Mouse (Mus musculus) thymus, adult 18-20 months (tissue): ENCODE results near the gene Hmgb3.

Source experiments
- DNase-seq, 2 experiments: peaks; one replicate each; pipeline ENCODE4 v3.0.0; 2022; ENCODE audit warnings: mixed read lengths in 2 of 2

The Hmgb3 gene

GRCm38 (mm10) chrX:71601052-71601611 is 45.4 kb downstream of the Hmgb3 start:
- peak in 1 of 2 experiments; percentile 9 for DNase-seq
